Mouse (Mus musculus): Measurements from ENCODE around the gene Ltb4r1.
"Not testable (repeated sequence)": the region's sequence is repeated elsewhere in the genome, so short reads cannot be mapped to it uniquely, and the experiment has no call there.

Gene Ltb4r1

GRCm38 (mm10) chr14:55745180-55745860 is 20.4 kb upstream of the Ltb4r1 start, which contains the start of the genes Dhrs1 and Nop9:
Dhrs1 (minus strand) TSS chr14:55745690.
Nop9 (plus strand) TSS chr14:55745693.
- peak; percentile 53; the same call in 1 of the 2 replicates for ATAC-seq (ENCODE audit: insufficient number of reproducible peaks, low FRiP score, low TSS enrichment)

- no peak for ATAC-seq (ENCODE audit: insufficient number of reproducible peaks, low FRiP score, low TSS enrichment)
Measured at GRCm38 (mm10) chr14:55745861-55746237, 19.9 kb upstream of the Ltb4r1 start.

GRCm38 (mm10) chr14:55747051-55747847 is 18.5 kb upstream of the Ltb4r1 start:
- ATAC-seq (ENCODE audit: insufficient number of reproducible peaks, low FRiP score, low TSS enrichment), result no peak

- ATAC-seq (ENCODE audit: insufficient number of reproducible peaks, low FRiP score, low TSS enrichment), result no peak
Measured at GRCm38 (mm10) chr14:55757566-55757965, 8.2 kb upstream of the Ltb4r1 start.

GRCm38 (mm10) chr14:55758363-55758784 is 7.4 kb upstream of the Ltb4r1 start, which contains the start of gene Cideb:
Cideb (minus strand) TSS chr14:55758458.
- no peak for ATAC-seq (ENCODE audit: insufficient number of reproducible peaks, low FRiP score, low TSS enrichment)

- ATAC-seq (ENCODE audit: insufficient number of reproducible peaks, low FRiP score, low TSS enrichment), result not testable (repeated sequence)
Measured at GRCm38 (mm10) chr14:55760156-55760555, 5.6 kb upstream of the Ltb4r1 start.

- no peak for ATAC-seq (ENCODE audit: insufficient number of reproducible peaks, low FRiP score, low TSS enrichment)
Measured at GRCm38 (mm10) chr14:55761163-55761562, 4.6 kb upstream of the Ltb4r1 start, which contains the start of gene Ltb4r2. Ltb4r2 (plus strand) TSS chr14:55761428.

GRCm38 (mm10) chr14:55762001-55762821 is 3.6 kb upstream of the Ltb4r1 start:
- 0 out of 2 replicates have a peak, but pooled peaks have one; percentile 37 for ATAC-seq (ENCODE audit: insufficient number of reproducible peaks, low FRiP score, low TSS enrichment)

- ATAC-seq (ENCODE audit: insufficient number of reproducible peaks, low FRiP score, low TSS enrichment), result no peak
Measured at GRCm38 (mm10) chr14:55763166-55763565, 2.6 kb upstream of the Ltb4r1 start.

- peak; percentile 86 for ATAC-seq (ENCODE audit: insufficient number of reproducible peaks, low FRiP score, low TSS enrichment)
Measured at GRCm38 (mm10) chr14:55767519-55768414, 2.0 kb downstream of the Ltb4r1 start.

GRCm38 (mm10) chr14:55768555-55768954 is 2.8 kb downstream of the Ltb4r1 start:
- no peak for ATAC-seq (ENCODE audit: insufficient number of reproducible peaks, low FRiP score, low TSS enrichment)

- no peak for ATAC-seq (ENCODE audit: insufficient number of reproducible peaks, low FRiP score, low TSS enrichment)
Measured at GRCm38 (mm10) chr14:55769087-55769703, 3.4 kb downstream of the Ltb4r1 start.

GRCm38 (mm10) chr14:55776711-55777110 is 10.9 kb downstream of the Ltb4r1 start:
- ATAC-seq (ENCODE audit: insufficient number of reproducible peaks, low FRiP score, low TSS enrichment), result no peak

- no peak for ATAC-seq (ENCODE audit: insufficient number of reproducible peaks, low FRiP score, low TSS enrichment)
Measured at GRCm38 (mm10) chr14:55777176-55777575, 11.4 kb downstream of the Ltb4r1 start.

GRCm38 (mm10) chr14:55777806-55778205 is 12.0 kb downstream of the Ltb4r1 start:
- ATAC-seq (ENCODE audit: insufficient number of reproducible peaks, low FRiP score, low TSS enrichment), result no peak

GRCm38 (mm10) chr14:55778686-55779085 is 12.9 kb downstream of the Ltb4r1 start:
- ATAC-seq (ENCODE audit: insufficient number of reproducible peaks, low FRiP score, low TSS enrichment), result no peak

- no peak for ATAC-seq (ENCODE audit: insufficient number of reproducible peaks, low FRiP score, low TSS enrichment)
Measured at GRCm38 (mm10) chr14:55779656-55780055, 13.9 kb downstream of the Ltb4r1 start.

- ATAC-seq (ENCODE audit: insufficient number of reproducible peaks, low FRiP score, low TSS enrichment), result no peak
Measured at GRCm38 (mm10) chr14:55780736-55781135, 15.0 kb downstream of the Ltb4r1 start.

GRCm38 (mm10) chr14:55781310-55781709 is 15.5 kb downstream of the Ltb4r1 start:
- ATAC-seq (ENCODE audit: insufficient number of reproducible peaks, low FRiP score, low TSS enrichment), result peak; percentile 76
